Mouse (Mus musculus) cortical plate, adult 2 months (tissue): ENCODE data around the gene Cd24a.

Experiments
- CTCF ChIP-seq: fragments of 200-500 bp; IDR thresholded peaks from 2 replicates; pipeline ENCODE4 v1.5.1; 2011; ENCODE audit warnings: mild to moderate bottlenecking, control low read depth, low read length; ENCODE audit not compliant: insufficient read depth; ENCODE audit errors: extremely low read depth
- POLR2A ChIP-seq: fragments of 200-500 bp; IDR thresholded peaks from 2 replicates; pipeline ENCODE4 v1.6.1; 2011; ENCODE audit warnings: mild to moderate bottlenecking, low read length, control low read depth; ENCODE audit not compliant: insufficient read depth; ENCODE audit errors: extremely low read depth

- TF ChIP-seq CTCF (no peak), POLR2A (no peak)
Observed at GRCm38 (mm10) chr10:43550923-43551322, 27.2 kb upstream of the Cd24a start.
